Mouse (Mus musculus): ENCODE data around the gene Col20a1.

Gene Col20a1

GRCm38 (mm10) chr2:180994360-180994759, 8.0 kb downstream of the Col20a1 start:
- no peak for DNase-seq (ENCODE audit: low read depth, low spot score)

DNA sequence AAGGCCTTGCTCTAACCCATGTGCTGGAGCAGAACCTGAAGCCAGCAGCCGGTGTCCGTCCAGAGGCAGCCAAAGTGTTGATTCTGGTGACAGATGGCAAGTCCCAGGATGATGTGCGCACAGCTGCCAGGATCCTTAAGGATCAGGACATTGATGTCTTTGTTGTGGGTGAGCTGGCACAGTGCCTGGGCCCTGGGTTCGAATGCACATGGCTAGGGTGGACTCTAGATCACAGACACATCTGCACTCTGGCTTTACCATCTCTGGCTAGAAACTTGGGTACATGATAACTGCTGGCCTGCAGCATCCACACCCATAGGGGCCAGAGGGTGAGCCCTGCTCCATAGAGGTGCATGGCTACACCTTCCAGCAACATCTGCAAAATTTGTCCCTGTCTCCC, 9.1 kb downstream of the Col20a1 start:
- DNase-seq (ENCODE audit: low read depth, low spot score): no peak

GRCm38 (mm10) chr2:180996436-180996835, 10.1 kb downstream of the Col20a1 start:
- peak; percentile 59 for DNase-seq (ENCODE audit: low read depth, low spot score)

GRCm38 (mm10) chr2:180996905-180997304, 10.6 kb downstream of the Col20a1 start:
- no peak for DNase-seq (ENCODE audit: low read depth, low spot score)

DNA sequence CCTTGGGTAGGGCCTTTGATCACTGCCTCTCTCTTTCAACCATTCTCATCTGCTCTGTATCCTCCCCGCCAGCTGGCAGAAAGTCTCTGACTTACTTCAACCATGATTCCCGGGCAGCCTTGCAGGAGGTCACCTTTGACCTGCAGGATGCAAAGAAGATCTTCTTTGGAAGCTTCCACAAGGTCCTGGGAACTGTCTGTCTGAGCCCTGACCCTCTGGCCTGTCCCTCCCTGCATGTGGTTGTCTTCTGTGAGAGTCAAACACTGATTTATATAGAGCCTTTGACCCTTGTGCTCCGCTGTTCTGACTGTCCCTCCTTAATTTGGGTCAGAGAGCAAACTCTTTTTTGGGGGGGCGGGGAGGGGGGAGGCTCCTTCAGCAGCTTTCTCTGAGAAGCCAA, 20.7 kb downstream of the Col20a1 start:
- no peak for DNase-seq (ENCODE audit: low read depth, low spot score)

- no peak for DNase-seq (ENCODE audit: low read depth, low spot score)
Measured at GRCm38 (mm10) chr2:181008339-181008738, 22.0 kb downstream of the Col20a1 start.

DNA sequence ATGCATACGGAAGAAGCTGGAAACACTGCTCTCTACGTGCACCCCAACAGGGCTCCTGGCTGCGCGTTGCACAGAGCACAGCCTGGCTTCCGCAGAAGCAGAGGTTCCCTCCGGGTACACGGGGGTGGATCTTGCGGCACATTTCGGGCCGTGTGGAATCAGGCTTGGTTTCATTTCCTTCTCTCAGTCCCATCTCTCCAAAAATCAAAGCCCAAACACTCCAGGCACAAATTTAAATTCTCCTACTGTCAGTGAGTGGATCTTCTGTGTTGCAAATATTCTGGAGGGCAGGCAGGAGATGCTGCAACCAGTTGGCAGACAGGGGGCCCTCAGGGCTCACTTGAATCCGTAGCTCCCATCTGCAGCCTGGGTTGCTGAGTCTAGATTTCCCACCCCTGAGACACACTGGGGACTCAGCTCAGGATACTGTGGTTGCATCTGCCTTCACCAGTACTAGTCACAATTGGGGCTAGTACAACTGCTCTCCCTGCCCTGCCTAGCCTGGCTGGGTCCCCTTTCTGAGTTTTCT, 45.1 kb downstream of the Col20a1 start:
- DNase-seq (ENCODE audit: low read depth, low spot score): no peak

- no peak for DNase-seq (ENCODE audit: low read depth, low spot score)
Measured at GRCm38 (mm10) chr2:181032407-181032806, 46.1 kb downstream of the Col20a1 start.

DNA sequence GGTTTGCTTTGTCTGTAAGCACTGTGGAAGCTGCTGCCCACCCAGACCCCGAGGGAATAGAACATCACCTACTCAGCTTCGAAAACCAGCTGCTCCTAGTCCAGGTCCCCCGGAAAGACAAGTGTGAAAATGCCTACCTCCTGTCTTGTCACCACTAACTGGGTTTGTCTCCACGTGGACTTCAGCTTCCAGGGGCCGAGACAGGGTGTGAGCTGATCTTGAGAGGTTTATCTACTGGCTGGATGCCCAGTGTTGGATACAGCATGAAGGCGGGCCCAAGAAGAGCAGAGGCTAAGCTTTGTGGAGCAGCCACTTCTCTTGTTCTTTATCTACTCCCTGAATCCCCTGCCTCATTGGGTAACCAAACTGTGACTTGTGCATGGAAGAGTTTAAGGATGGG, 47.0 kb downstream of the Col20a1 start:
- no peak for DNase-seq (ENCODE audit: low read depth, low spot score)

DNA sequence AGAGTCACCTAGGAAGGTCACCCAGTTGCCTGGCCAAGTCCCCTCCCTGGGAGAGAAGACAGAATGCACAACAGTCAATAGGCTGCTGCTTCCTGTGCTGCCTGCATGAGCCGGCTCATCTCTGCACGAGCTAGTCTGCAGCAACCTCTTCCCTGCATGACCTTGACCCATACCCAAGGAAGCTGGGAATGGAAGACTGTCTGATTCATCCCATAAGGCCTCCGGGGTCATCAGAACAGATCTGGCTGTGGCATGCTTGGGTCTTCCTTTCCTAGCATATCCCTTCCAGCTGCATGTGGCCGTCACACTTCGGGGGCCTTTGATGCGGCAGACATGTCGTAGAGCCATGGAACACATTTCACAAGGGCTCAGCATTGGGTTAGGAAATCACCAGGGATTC, 48.9 kb downstream of the Col20a1 start:
- DNase-seq (ENCODE audit: low read depth, low spot score): no peak

- DNase-seq (ENCODE audit: low read depth, low spot score): peak; percentile 14
Measured at GRCm38 (mm10) chr2:181036561-181036960, 50.2 kb downstream of the Col20a1 start.

DNA sequence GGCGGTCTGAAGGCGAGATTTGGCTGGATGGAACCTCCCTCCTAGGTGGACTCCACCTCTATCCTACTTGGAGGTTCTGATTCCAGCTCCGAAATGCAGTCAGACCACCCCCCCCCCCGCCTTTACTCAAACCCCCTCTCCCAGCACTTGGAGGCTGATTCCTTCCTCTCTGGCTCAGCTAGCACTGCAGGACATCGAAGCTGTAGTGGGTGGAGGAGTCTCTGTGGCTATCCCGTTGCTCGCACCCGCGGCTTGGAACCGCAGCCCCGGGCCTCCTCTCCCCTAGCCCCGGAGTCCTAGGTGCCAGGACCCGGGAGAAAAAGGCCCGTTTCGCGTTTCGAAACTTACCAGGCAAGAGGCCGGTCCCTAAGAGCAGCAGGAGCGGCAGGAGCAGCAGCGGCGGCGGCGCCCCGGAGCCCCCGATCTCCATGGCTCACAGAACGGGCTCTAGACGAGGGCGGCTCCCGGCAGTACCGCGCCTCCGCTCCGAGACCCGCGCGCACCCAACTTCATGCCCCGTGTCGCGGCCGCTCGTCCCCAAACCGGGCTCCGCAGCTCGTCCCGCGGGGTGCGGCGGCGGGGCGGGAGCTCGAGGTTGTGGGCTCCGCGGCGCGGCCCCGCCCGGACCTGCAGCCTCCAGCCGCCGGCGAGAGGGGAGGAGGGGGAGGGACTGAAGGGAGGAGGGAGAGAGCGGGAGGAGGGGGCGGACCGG, 52.5 kb downstream of the Col20a1 start:
- peak; percentile 41 for DNase-seq (ENCODE audit: low read depth, low spot score)

- peak; percentile 5 for DNase-seq (ENCODE audit: low read depth, low spot score)
Measured at GRCm38 (mm10) chr2:181039356-181039680, 53.0 kb downstream of the Col20a1 start.

GRCm38 (mm10) chr2:181041941-181042340, 55.6 kb downstream of the Col20a1 start:
- peak; percentile 21 for DNase-seq (ENCODE audit: low read depth, low spot score)

DNA sequence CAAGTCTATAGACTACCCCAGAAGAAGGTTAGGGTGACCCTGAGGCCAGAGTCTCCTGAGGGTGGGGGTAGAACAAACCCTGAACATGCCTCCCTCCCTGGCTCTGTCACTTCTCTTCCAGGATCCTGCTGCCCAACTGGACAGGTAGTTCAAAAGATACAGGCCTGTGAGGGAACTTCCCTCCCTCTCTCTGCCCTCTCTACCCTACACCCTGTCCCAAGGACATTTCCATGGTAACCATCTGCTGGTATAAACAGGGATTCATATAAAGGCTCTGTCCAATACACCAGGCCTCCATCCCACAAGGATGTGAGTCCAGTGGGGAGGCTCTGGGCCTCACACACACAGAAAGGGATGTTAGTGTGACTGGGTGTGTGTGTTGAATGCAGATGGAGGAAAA, 56.0 kb downstream of the Col20a1 start:
- no peak for DNase-seq (ENCODE audit: low read depth, low spot score)

GRCm38 (mm10) chr2:181043437-181043836, 57.1 kb downstream of the Col20a1 start, which contains the start of gene Chrna4:
Gene Chrna4 (minus strand): TSS chr2:181043546.
- no peak for DNase-seq (ENCODE audit: low read depth, low spot score)

DNA sequence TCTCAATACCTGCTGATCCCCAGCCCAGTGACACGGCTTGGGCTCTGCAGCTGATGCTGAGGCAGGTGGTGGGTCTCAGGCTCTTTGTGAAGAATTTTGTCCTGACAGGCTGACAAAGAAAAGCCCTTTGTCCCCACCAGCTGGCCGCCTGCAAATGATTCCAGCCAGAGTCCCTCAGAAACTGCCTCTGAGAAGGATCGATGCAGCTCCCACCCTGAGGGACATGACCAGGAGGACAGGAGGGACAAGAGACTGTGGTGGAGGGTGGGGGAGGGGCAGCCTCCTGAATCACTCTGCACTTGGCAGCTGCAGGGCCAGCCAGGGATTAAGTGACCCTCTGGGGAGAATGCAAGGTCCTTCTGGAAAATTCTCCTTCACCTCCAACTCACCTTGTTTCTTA, 57.7 kb downstream of the Col20a1 start:
- no peak for DNase-seq (ENCODE audit: low read depth, low spot score)

DNA sequence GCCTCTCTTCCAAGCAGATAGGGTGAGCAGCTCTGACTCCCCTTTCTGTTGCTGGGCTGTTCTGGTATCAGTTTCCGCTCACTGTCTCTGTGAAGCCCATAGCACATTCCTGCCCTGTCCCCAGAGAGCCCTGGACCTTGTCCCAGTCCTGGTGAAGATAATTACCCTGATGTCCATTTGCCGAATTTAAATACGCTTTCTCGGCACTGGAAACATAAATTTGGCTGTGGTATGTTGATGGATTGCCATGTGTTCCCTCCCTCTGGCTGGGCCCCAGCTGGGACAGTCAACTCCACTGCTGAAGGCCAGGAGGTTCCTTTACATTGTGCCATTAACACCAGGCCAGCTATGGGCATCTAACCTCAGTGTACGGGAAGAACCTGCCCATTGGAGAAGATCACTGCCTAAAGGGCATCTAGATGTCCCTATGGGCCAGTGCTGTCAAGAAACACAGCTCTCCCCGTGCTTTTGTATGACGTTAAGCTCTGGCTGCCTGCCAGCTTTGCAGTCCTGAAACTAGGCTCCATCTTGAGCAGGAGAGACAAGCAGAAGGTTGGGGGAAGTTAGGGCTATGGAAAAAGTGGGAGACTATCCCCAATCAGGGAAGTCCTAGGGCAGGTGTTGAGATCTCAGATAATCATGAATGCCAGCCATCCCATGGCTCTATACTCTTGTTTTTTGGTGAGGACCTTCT, 62.1 kb downstream of the Col20a1 start:
- DNase-seq (ENCODE audit: low read depth, low spot score): no peak

GRCm38 (mm10) chr2:181048986-181049385, 62.7 kb downstream of the Col20a1 start:
- no peak for DNase-seq (ENCODE audit: low read depth, low spot score)

DNA sequence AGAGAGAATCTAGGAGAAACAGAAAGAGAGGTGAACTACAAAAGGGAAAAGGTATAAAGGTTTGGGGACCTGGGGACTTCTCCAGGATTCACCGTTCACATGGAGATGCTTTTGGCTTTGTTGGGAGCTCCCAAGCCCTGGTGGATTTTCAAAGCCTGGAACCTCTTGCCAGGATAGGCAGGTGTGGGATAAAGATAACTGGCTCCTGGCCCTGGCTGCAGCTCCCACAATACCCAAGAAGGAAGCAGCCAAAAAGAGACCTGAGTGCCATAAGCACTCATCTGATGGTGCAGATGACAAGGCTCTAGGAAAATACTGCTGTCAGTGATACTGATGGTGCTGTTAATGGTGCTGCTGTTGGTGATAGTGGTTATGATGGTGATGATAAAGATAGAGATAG, 65.8 kb downstream of the Col20a1 start:
- DNase-seq (ENCODE audit: low read depth, low spot score): no peak

- peak; percentile 26 for DNase-seq (ENCODE audit: low read depth, low spot score)
Measured at GRCm38 (mm10) chr2:181057341-181057740, 71.0 kb downstream of the Col20a1 start.

- no peak for DNase-seq (ENCODE audit: low read depth, low spot score)
Measured at GRCm38 (mm10) chr2:181058193-181058592, 71.9 kb downstream of the Col20a1 start.

GRCm38 (mm10) chr2:181060127-181060526, 73.8 kb downstream of the Col20a1 start:
- DNase-seq (ENCODE audit: low read depth, low spot score): peak; percentile 68

Data from ES-CJ7 (cell line).